Mouse (Mus musculus) adrenal gland, postnatal 0 days (tissue): ENCODE data around the gene Tmem41b. TPM values are rescaled to one million over a fixed set of nuclear protein-coding genes. Genes with fewer than 3 reads are reported as not detected.

Experiments
- polyA plus RNA-seq: library from polyadenylated mRNA; unstranded; fragments of >200 nt; fragmentation: Nextera tagmentation; extraction: Ambion mirVana; gene quantifications from 2 replicates; pipeline ENCODE4 v1.2.1, GENCODE M21; 2015

Gene Tmem41b
- 55.3 and 58.0 TPM in 2 replicates for polyA plus RNA-seq

DNA sequence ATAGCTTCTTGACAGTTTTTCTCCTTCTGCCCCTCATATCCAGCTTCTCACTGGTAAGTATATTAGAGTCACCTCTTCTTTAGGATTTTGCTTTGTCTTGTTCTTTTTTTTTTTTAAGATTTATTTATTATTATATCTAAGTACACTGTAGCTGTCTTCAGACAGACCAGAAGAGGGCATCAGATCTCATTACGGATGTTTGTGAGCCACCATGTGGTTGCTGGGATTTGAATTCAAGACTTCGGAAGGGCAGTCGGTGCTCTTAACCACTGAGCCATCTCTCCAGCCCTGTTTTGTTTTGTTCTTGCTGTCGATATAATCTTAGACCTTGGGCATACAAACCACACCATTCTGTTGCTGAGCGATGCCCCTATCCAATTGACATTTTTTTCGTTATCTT lies at the start of gene Tmem41b:
Tmem41b (minus strand) TSS at position 155 of the 400 bp plus-strand sequence.

DNA sequence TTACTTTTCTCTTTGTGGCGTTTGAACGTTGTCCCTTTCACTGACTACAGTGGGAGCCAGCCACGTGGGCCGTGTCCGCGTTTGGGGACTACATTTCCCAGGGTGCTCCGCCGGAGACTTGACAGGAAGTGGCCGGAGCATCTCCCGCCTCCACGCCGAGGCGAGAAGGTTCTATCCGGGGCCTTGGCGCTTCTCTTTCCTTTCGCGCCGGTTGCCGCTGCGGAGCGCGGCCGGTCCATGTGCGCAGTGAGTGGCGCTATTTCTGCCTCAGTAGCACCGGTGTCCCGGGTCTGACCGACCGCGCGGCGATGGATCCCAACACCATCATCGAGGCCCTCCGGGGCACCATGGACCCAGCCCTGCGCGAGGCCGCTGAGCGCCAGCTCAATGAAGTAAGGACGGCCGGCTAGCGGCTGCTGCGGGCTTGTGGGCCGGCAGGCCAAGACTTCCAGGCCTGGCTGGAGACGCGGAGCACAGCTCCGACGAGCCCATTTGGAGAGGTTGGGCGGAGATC lies 31.4 kb upstream of the Tmem41b start, which contains the start of gene Ipo7:
Ipo7 (plus strand) TSS at position 158 of the 514 bp plus-strand sequence.

DNA sequence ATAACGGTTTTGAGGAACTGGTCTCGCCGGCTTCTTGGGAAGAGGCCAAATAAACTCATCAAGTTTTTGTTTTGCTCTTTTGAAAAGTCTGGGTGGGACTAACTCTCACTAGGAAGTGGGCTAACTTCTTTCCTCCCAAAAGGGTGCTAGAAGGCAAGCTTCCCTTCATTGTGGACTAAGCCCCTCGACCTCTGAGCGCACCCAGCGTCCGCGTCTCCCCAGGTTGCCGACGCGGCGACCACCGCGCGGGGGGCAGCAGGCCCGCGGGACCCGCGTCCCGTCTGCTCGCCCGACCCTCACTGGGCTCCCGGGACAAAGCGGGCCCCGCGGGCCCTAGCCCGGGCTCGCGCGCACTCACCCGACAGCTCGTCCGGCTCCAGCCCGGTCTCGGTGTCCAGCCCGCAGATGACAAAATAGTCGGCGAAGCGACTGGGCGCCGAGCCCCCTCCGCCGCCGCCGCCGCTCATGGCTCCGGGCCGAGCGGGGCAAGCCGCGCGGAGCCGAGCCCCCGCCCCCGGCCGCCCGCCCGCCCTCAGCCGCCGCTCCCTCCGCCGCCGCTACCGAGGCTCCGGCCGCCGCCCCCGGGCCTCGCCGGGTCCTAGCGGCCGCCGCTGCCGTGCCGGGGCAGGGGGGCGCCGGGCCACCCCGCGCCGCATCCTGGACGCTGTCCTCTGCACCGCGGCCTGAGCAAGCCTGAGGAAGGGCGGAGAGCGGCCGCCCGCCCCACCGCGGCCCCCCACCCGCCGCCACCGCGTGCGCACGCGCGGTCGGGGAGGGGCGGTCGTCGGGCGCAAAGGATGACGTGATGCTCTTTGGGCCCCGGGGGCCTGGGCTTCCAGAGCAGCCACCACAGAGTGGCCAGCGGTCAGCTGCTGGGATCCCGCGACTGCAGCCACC lies 26.8 kb downstream of the Tmem41b start, which contains the start of gene Dennd5a:
Dennd5a (minus strand) TSS at position 755 of the 897 bp plus-strand sequence.

Other genes starting within 250 kb of the Tmem41b start
- gene Tmem9b, start 234.1 kb downstream of the Tmem41b start, polyA plus RNA-seq: 77.6 and 86.5 TPM in 2 replicates
- 0.59 and 1.9 TPM in 2 replicates for gene Nrip3, start 204.9 kb downstream of the Tmem41b start, polyA plus RNA-seq
- 0.13 and 0.52 TPM in 2 replicates for gene Scube2, start 121.2 kb downstream of the Tmem41b start, polyA plus RNA-seq
- gene Dennd5a, start 26.5 kb downstream of the Tmem41b start, polyA plus RNA-seq: 39.8 and 53.5 TPM in 2 replicates
- gene Ipo7, start 31.3 kb upstream of the Tmem41b start, polyA plus RNA-seq: 13.3 and 20.1 TPM in 2 replicates
- gene Zfp143, start 74.3 kb upstream of the Tmem41b start, polyA plus RNA-seq: 8.5 and 9.7 TPM in 2 replicates
- gene Wee1, start 135.1 kb upstream of the Tmem41b start, polyA plus RNA-seq: 11.6 and 15.2 TPM in 2 replicates
- 12.0 and 18.1 TPM in 2 replicates for gene Swap70, start 234.8 kb upstream of the Tmem41b start, polyA plus RNA-seq